Mouse (Mus musculus) skeletal muscle tissue, postnatal 0 days (tissue): ENCODE results near the gene Flnc. TPM values are rescaled to one million over a fixed set of nuclear protein-coding genes. Genes with fewer than 3 reads are reported as not detected.

Experiments
- microRNA-seq, 2 experiments: library from miRNA; unstranded; fragments of <30 nt; microRNA quantifications; one replicate each; pipeline ENCODE4; 2016
- polyA plus RNA-seq: library from polyadenylated mRNA; unstranded; fragments of >200 nt; fragmentation: Nextera tagmentation; extraction: Ambion mirVana; gene quantifications from 2 replicates; pipeline ENCODE4 v1.2.1, GENCODE M21; 2015

Gene Flnc
- polyA plus RNA-seq, result 51.6 and 74.2 TPM in 2 replicates

GRCm38 (mm10) chr6:29433038-29433803, at the start of gene Flnc:
Gene Flnc, plus strand, starts transcription at chr6:29433256.

GRCm38 (mm10) chr6:29388052-29388518, 45.0 kb upstream of the Flnc start, which contains the start of gene Opn1sw:
Gene Opn1sw, minus strand, starts transcription at chr6:29388468.

GRCm38 (mm10) chr6:29395910-29396713, 36.9 kb upstream of the Flnc start, which contains the start of gene Ccdc136:
Gene Ccdc136, plus strand, starts transcription at chr6:29396309.

GRCm38 (mm10) chr6:29467583-29468354, 34.7 kb downstream of the Flnc start, which contains the start of gene Atp6v1f:
Gene Atp6v1f, plus strand, starts transcription at chr6:29467718.

GRCm38 (mm10) chr6:29471137-29471536, 38.1 kb downstream of the Flnc start, which contains the start of gene Atp6v1fnb:
Gene Atp6v1fnb, plus strand, starts transcription at chr6:29471437.

GRCm38 (mm10) chr6:29507447-29508309, 74.6 kb downstream of the Flnc start, which contains the start of gene Kcp:
Gene Kcp, minus strand, starts transcription at chr6:29507952.

Small RNA genes lying within 50 kb of the gene (microRNA-seq; reads per million reads assigned to microRNA genes)
- gene Gm26220 (0 reads per million in 2 experiments), gene Gm44354 (0 reads per million in 2 experiments)

Other genes starting within 250 kb of the Flnc start
- 21.1 and 23.9 TPM in 2 replicates for gene Impdh1, start 216.9 kb upstream of the Flnc start, polyA plus RNA-seq
- gene Hilpda, start 160.8 kb upstream of the Flnc start, polyA plus RNA-seq, result 18.1 and 21.3 TPM in 2 replicates
- gene Fam71f2, start 153.7 kb upstream of the Flnc start, polyA plus RNA-seq, result 0.40 TPM in 1 of 2 replicates, not detected in the other
- gene Fam71f1, start 114.1 kb upstream of the Flnc start, polyA plus RNA-seq, result not detected in 2 replicates
- 170 and 196 TPM in 2 replicates for gene Calu, start 85.2 kb upstream of the Flnc start, polyA plus RNA-seq
- 1.1 and 1.2 TPM in 2 replicates for gene Opn1sw, start 44.8 kb upstream of the Flnc start, polyA plus RNA-seq
- gene Ccdc136, start 36.9 kb upstream of the Flnc start, polyA plus RNA-seq, result 15.9 and 16.1 TPM in 2 replicates
- 142 and 145 TPM in 2 replicates for gene Atp6v1f, start 34.5 kb downstream of the Flnc start, polyA plus RNA-seq
- gene Atp6v1fnb, start 38.2 kb downstream of the Flnc start, polyA plus RNA-seq, result not detected in 2 replicates
- 6.4 and 8.1 TPM in 2 replicates for gene Kcp, start 74.7 kb downstream of the Flnc start, polyA plus RNA-seq
- 3.0 and 4.6 TPM in 2 replicates for gene Irf5, start 93.4 kb downstream of the Flnc start, polyA plus RNA-seq
- 29.4 and 30.3 TPM in 2 replicates for gene Tnpo3, start 176.6 kb downstream of the Flnc start, polyA plus RNA-seq